Mouse (Mus musculus): ENCODE results near the gene Dctn2. TPM values are rescaled to one million over a fixed set of nuclear protein-coding genes. Genes with fewer than 3 reads are reported as not detected.

Gene Dctn2
- total and polyA plus RNA-seq, 2 experiments from 2014 or later = 154 to 197 TPM

DNA sequence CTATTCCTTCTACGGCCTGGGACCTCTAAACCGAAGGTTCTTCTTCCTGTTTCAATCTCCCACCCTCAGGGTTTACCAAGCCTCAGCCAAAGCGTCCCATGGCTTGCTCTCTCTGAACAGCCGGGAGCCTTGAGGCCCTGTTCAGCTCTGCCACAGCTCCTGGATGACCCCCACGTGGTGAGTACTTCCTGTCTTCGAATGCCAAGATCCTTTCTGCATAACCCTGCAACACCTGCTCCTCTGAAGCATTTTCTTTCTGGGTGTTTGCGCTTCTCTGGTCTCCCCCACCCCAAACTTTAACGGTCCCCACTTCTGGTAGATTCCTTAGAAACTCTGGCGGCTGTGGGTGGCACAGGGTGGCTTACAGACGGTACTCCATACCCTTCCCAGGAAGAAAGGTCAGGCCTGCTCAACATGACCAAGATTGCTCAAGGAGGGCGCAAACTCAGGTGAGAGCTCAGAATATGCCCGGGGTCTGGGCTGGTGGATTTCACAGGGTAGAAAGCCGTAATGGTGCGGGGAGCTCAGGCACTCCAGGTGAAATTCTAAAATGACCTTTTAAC lies 59.4 kb downstream of the Dctn2 start:
- peak overlapping the region; percentile 86 for H3K4me2 ChIP-seq (ENCODE audit: low read depth, low read length)
- peaks cover 12% of the 10 kb centered on the region for H3K4me1 ChIP-seq (ENCODE audit: control insufficient read depth, insufficient read depth)
- ATAC-seq (ENCODE audit: insufficient read depth, low read depth) (no peak), DNase-seq (ENCODE audit: low spot score) (no peak)
- H3K27me3 ChIP-seq (ENCODE audit: control insufficient read depth, insufficient read depth, low read length) = peaks cover 61% of the 10 kb centered on the region
- H3K27ac ChIP-seq (ENCODE audit: low read depth) = peak overlapping the region; percentile 33; the same call in 1 of the 2 replicates
- peak overlapping the region; percentile 44 for H3K9ac ChIP-seq (replicated peaks; ENCODE audit: low read depth, low read length)
- TF ChIP-seq EP300 (IDR thresholded peaks at IDR 0.05; ENCODE audit: low read depth) (no peak), CTCF (IDR thresholded peaks at IDR 0.05; ENCODE audit: low read depth) (no peak)
- H3K9me3 ChIP-seq (replicated peaks; ENCODE audit: control insufficient read depth, low read length) = no peaks in the 10 kb centered on the region
- H3K4me3 ChIP-seq (ENCODE audit: low read depth, low read length) = peak overlapping the region; percentile 57
- no peaks in the 10 kb centered on the region for H3K36me3 ChIP-seq (replicated peaks; ENCODE audit: control insufficient read depth, insufficient read depth, low read length)
- 46% methylated on average over 14 of the region's 14 CpGs for WGBS

GRCm38 (mm10) chr10:127326017-127326801 lies 60.0 kb downstream of the Dctn2 start:
- ATAC-seq (ENCODE audit: insufficient read depth, low read depth) (peak; percentile 41), DNase-seq (ENCODE audit: low spot score) (no peak)
- H3K4me1 ChIP-seq (ENCODE audit: control insufficient read depth, insufficient read depth) = peaks cover 12% of the 10 kb centered on the region
- H3K27ac ChIP-seq (ENCODE audit: low read depth) = peak overlapping the region; percentile 33; the same call in 1 of the 2 replicates
- TF ChIP-seq CTCF (IDR thresholded peaks at IDR 0.05; ENCODE audit: low read depth) = no peak
- peak overlapping the region; percentile 57 for H3K4me3 ChIP-seq (ENCODE audit: low read depth, low read length)
- peak overlapping the region; percentile 86 for H3K4me2 ChIP-seq (ENCODE audit: low read depth, low read length)
- H3K36me3 ChIP-seq (replicated peaks; ENCODE audit: control insufficient read depth, insufficient read depth, low read length) = no peaks in the 10 kb centered on the region
- H3K9ac ChIP-seq (replicated peaks; ENCODE audit: low read depth, low read length) = peak overlapping the region; percentile 44
- H3K27me3 ChIP-seq (ENCODE audit: control insufficient read depth, insufficient read depth, low read length) = peaks cover 66% of the 10 kb centered on the region
- no peaks in the 10 kb centered on the region for H3K9me3 ChIP-seq (replicated peaks; ENCODE audit: control insufficient read depth, low read length)
- 5% methylated on average over 54 of the region's 54 CpGs for WGBS

- ATAC-seq (ENCODE audit: insufficient read depth, low read depth) (no peak), DNase-seq (ENCODE audit: low spot score) (no peak)
- H3K4me3 ChIP-seq (ENCODE audit: low read depth, low read length) = peak overlapping the region; percentile 57
- TF ChIP-seq EP300 (IDR thresholded peaks at IDR 0.05; ENCODE audit: low read depth) (no peak), CTCF (IDR thresholded peaks at IDR 0.05; ENCODE audit: low read depth) (no peak)
- H3K9ac ChIP-seq (replicated peaks; ENCODE audit: low read depth, low read length) = peak overlapping the region; percentile 44; the same call in 1 of the 2 replicates
- peaks cover 12% of the 10 kb centered on the region for H3K4me1 ChIP-seq (ENCODE audit: control insufficient read depth, insufficient read depth)
- 7% methylated on average over 29 of the region's 29 CpGs for WGBS
- peaks cover 66% of the 10 kb centered on the region for H3K27me3 ChIP-seq (ENCODE audit: control insufficient read depth, insufficient read depth, low read length)
- H3K9me3 ChIP-seq (replicated peaks; ENCODE audit: control insufficient read depth, low read length) = no peaks in the 10 kb centered on the region
- no peak overlapping the region for H3K27ac ChIP-seq (ENCODE audit: low read depth)
- H3K4me2 ChIP-seq (ENCODE audit: low read depth, low read length) = peak overlapping the region; percentile 86
- H3K36me3 ChIP-seq (replicated peaks; ENCODE audit: control insufficient read depth, insufficient read depth, low read length) = no peaks in the 10 kb centered on the region
These were observed 60.7 kb downstream of the Dctn2 start for GRCm38 (mm10) chr10:127326828-127327227.

- DNase-seq (ENCODE audit: low spot score) (no peak), ATAC-seq (ENCODE audit: insufficient read depth, low read depth) (no peak)
- H3K36me3 ChIP-seq (replicated peaks; ENCODE audit: control insufficient read depth, insufficient read depth, low read length) = no peaks in the 10 kb centered on the region
- H3K9ac ChIP-seq (replicated peaks; ENCODE audit: low read depth, low read length) = no peak overlapping the region
- H3K27me3 ChIP-seq (ENCODE audit: control insufficient read depth, insufficient read depth, low read length) = peaks cover 66% of the 10 kb centered on the region
- H3K4me2 ChIP-seq (ENCODE audit: low read depth, low read length) = no peak overlapping the region
- peaks cover 12% of the 10 kb centered on the region for H3K4me1 ChIP-seq (ENCODE audit: control insufficient read depth, insufficient read depth)
- H3K9me3 ChIP-seq (replicated peaks; ENCODE audit: control insufficient read depth, low read length) = no peaks in the 10 kb centered on the region
- 46% methylated on average over 18 of the region's 18 CpGs for WGBS
- H3K4me3 ChIP-seq (ENCODE audit: low read depth, low read length) = no peak overlapping the region
- no peak overlapping the region for H3K27ac ChIP-seq (ENCODE audit: low read depth)
- TF ChIP-seq EP300 (IDR thresholded peaks at IDR 0.05; ENCODE audit: low read depth) (no peak), CTCF (IDR thresholded peaks at IDR 0.05; ENCODE audit: low read depth) (no peak)
These were observed 61.4 kb downstream of the Dctn2 start for GRCm38 (mm10) chr10:127327461-127328145.

- peaks cover 53% of the 10 kb centered on the region for H3K27me3 ChIP-seq (ENCODE audit: control insufficient read depth, insufficient read depth, low read length)
These were observed 64.0 kb downstream of the Dctn2 start for GRCm38 (mm10) chr10:127330212-127330611.

More at GRCm38 (mm10) chr10:127330212-127330611, 64.0 kb downstream of the Dctn2 start:
- WGBS = 70% methylated on average over 7 of the region's 7 CpGs
- DNase-seq (ENCODE audit: low spot score) (no peak), ATAC-seq (ENCODE audit: insufficient read depth, low read depth) (no peak)
- no peak overlapping the region for H3K4me2 ChIP-seq (ENCODE audit: low read depth, low read length)
- no peaks in the 10 kb centered on the region for H3K36me3 ChIP-seq (replicated peaks; ENCODE audit: control insufficient read depth, insufficient read depth, low read length)
- no peak for TF ChIP-seq CTCF (IDR thresholded peaks at IDR 0.05; ENCODE audit: low read depth)
- TF ChIP-seq EP300 (IDR thresholded peaks at IDR 0.05; ENCODE audit: low read depth) = no peak
- H3K9me3 ChIP-seq (replicated peaks; ENCODE audit: control insufficient read depth, low read length) = no peaks in the 10 kb centered on the region
- H3K27ac ChIP-seq (ENCODE audit: low read depth) = no peak overlapping the region
- H3K4me3 ChIP-seq (ENCODE audit: low read depth, low read length) = no peak overlapping the region
- H3K9ac ChIP-seq (replicated peaks; ENCODE audit: low read depth, low read length) = no peak overlapping the region
- H3K4me1 ChIP-seq (ENCODE audit: control insufficient read depth, insufficient read depth) = peaks cover 12% of the 10 kb centered on the region

Other genes starting within 250 kb of the Dctn2 start
- gene Tsfm, start 235.5 kb upstream of the Dctn2 start, total RNA-seq (2014; rRNA removed; ENCODE audit: low replicate concordance) = 81.3 and 82.5 TPM in 2 replicates
- gene Tsfm, start 235.5 kb upstream of the Dctn2 start, polyA plus RNA-seq (2015; fragmentation: Nextera tagmentation; extraction: Ambion mirVana) = 94.6 and 96.8 TPM in 2 replicates
- gene Mettl1, start 225.0 kb upstream of the Dctn2 start, total RNA-seq (2014; rRNA removed; ENCODE audit: low replicate concordance) = 9.2 and 16.2 TPM in 2 replicates
- 19.6 and 20.6 TPM in 2 replicates for gene Mettl1, start 225.0 kb upstream of the Dctn2 start, polyA plus RNA-seq (2015; fragmentation: Nextera tagmentation; extraction: Ambion mirVana)
- gene Eef1akmt3, start 224.9 kb upstream of the Dctn2 start, total RNA-seq (2014; rRNA removed; ENCODE audit: low replicate concordance) = not detected in 2 replicates
- 0.04 and 0.18 TPM in 2 replicates for gene Eef1akmt3, start 224.9 kb upstream of the Dctn2 start, polyA plus RNA-seq (2015; fragmentation: Nextera tagmentation; extraction: Ambion mirVana)
- not detected in 2 replicates for gene Cyp27b1, start 218.1 kb upstream of the Dctn2 start, total RNA-seq (2014; rRNA removed; ENCODE audit: low replicate concordance)
- 0.04 and 0.08 TPM in 2 replicates for gene Cyp27b1, start 218.1 kb upstream of the Dctn2 start, polyA plus RNA-seq (2015; fragmentation: Nextera tagmentation; extraction: Ambion mirVana)
- gene March9, start 206.2 kb upstream of the Dctn2 start, total RNA-seq (2014; rRNA removed; ENCODE audit: low replicate concordance) = 0.65 and 1.0 TPM in 2 replicates
- gene March9, start 206.2 kb upstream of the Dctn2 start, polyA plus RNA-seq (2015; fragmentation: Nextera tagmentation; extraction: Ambion mirVana) = 0.14 TPM in 2 replicates
- 457 and 539 TPM in 2 replicates for gene Cdk4, start 202.8 kb upstream of the Dctn2 start, total RNA-seq (2014; rRNA removed; ENCODE audit: low replicate concordance)
- 382 and 392 TPM in 2 replicates for gene Cdk4, start 202.8 kb upstream of the Dctn2 start, polyA plus RNA-seq (2015; fragmentation: Nextera tagmentation; extraction: Ambion mirVana)
- gene Tspan31, start 196.1 kb upstream of the Dctn2 start, total RNA-seq (2014; rRNA removed; ENCODE audit: low replicate concordance) = 104 and 117 TPM in 2 replicates
- gene Tspan31, start 196.1 kb upstream of the Dctn2 start, polyA plus RNA-seq (2015; fragmentation: Nextera tagmentation; extraction: Ambion mirVana) = 73.5 and 79.9 TPM in 2 replicates
- 1.4 and 1.7 TPM in 2 replicates for gene Agap2, start 191.1 kb upstream of the Dctn2 start, total RNA-seq (2014; rRNA removed; ENCODE audit: low replicate concordance)
- 0.15 and 0.29 TPM in 2 replicates for gene Agap2, start 191.1 kb upstream of the Dctn2 start, polyA plus RNA-seq (2015; fragmentation: Nextera tagmentation; extraction: Ambion mirVana)
- 39.8 and 45.2 TPM in 2 replicates for gene Os9, start 145.2 kb upstream of the Dctn2 start, total RNA-seq (2014; rRNA removed; ENCODE audit: low replicate concordance)
- 36.0 and 40.0 TPM in 2 replicates for gene Os9, start 145.2 kb upstream of the Dctn2 start, polyA plus RNA-seq (2015; fragmentation: Nextera tagmentation; extraction: Ambion mirVana)
- gene B4galnt1, start 101.1 kb upstream of the Dctn2 start, total RNA-seq (2014; rRNA removed; ENCODE audit: low replicate concordance) = 2.3 and 7.7 TPM in 2 replicates
- 0.72 and 0.82 TPM in 2 replicates for gene B4galnt1, start 101.1 kb upstream of the Dctn2 start, polyA plus RNA-seq (2015; fragmentation: Nextera tagmentation; extraction: Ambion mirVana)
- 51.0 and 61.2 TPM in 2 replicates for gene Slc26a10, start 85.7 kb upstream of the Dctn2 start, total RNA-seq (2014; rRNA removed; ENCODE audit: low replicate concordance)
- 22.8 and 23.3 TPM in 2 replicates for gene Slc26a10, start 85.7 kb upstream of the Dctn2 start, polyA plus RNA-seq (2015; fragmentation: Nextera tagmentation; extraction: Ambion mirVana)
- gene Arhgef25, start 76.3 kb upstream of the Dctn2 start, total RNA-seq (2014; rRNA removed; ENCODE audit: low replicate concordance) = 20.8 and 44.2 TPM in 2 replicates
- gene Arhgef25, start 76.3 kb upstream of the Dctn2 start, polyA plus RNA-seq (2015; fragmentation: Nextera tagmentation; extraction: Ambion mirVana) = 10.0 and 13.8 TPM in 2 replicates
- gene Dtx3, start 70.6 kb upstream of the Dctn2 start, total RNA-seq (2014; rRNA removed; ENCODE audit: low replicate concordance) = 44.4 and 64.1 TPM in 2 replicates
- 28.8 and 30.0 TPM in 2 replicates for gene Dtx3, start 70.6 kb upstream of the Dctn2 start, polyA plus RNA-seq (2015; fragmentation: Nextera tagmentation; extraction: Ambion mirVana)
- 22.4 and 23.7 TPM in 2 replicates for gene Pip4k2c, start 54.8 kb upstream of the Dctn2 start, total RNA-seq (2014; rRNA removed; ENCODE audit: low replicate concordance)
- 24.7 and 25.0 TPM in 2 replicates for gene Pip4k2c, start 54.8 kb upstream of the Dctn2 start, polyA plus RNA-seq (2015; fragmentation: Nextera tagmentation; extraction: Ambion mirVana)
- gene Kif5a, start 3.0 kb upstream of the Dctn2 start, total RNA-seq (2014; rRNA removed; ENCODE audit: low replicate concordance) = 0.12 and 0.27 TPM in 2 replicates
- 0.11 and 0.23 TPM in 2 replicates for gene Kif5a, start 3.0 kb upstream of the Dctn2 start, polyA plus RNA-seq (2015; fragmentation: Nextera tagmentation; extraction: Ambion mirVana)
- 8.3 and 8.7 TPM in 2 replicates for gene Mbd6, start 22.6 kb downstream of the Dctn2 start, total RNA-seq (2014; rRNA removed; ENCODE audit: low replicate concordance)
- gene Mbd6, start 22.6 kb downstream of the Dctn2 start, polyA plus RNA-seq (2015; fragmentation: Nextera tagmentation; extraction: Ambion mirVana) = 6.5 and 6.9 TPM in 2 replicates
- gene Mars, start 45.4 kb downstream of the Dctn2 start, total RNA-seq (2014; rRNA removed; ENCODE audit: low replicate concordance) = 48.9 and 68.9 TPM in 2 replicates
- 62.4 and 64.6 TPM in 2 replicates for gene Mars, start 45.4 kb downstream of the Dctn2 start, polyA plus RNA-seq (2015; fragmentation: Nextera tagmentation; extraction: Ambion mirVana)
- 0.73 and 0.97 TPM in 2 replicates for gene Arhgap9, start 55.6 kb downstream of the Dctn2 start, total RNA-seq (2014; rRNA removed; ENCODE audit: low replicate concordance)
- gene Arhgap9, start 55.6 kb downstream of the Dctn2 start, polyA plus RNA-seq (2015; fragmentation: Nextera tagmentation; extraction: Ambion mirVana) = 1.4 and 1.8 TPM in 2 replicates
- 1.1 TPM in 1 of 2 replicates, not detected in the other for gene Gli1, start 75.6 kb downstream of the Dctn2 start, total RNA-seq (2014; rRNA removed; ENCODE audit: low replicate concordance)
- gene Gli1, start 75.6 kb downstream of the Dctn2 start, polyA plus RNA-seq (2015; fragmentation: Nextera tagmentation; extraction: Ambion mirVana) = 0.51 and 0.59 TPM in 2 replicates
- gene Inhbe, start 88.0 kb downstream of the Dctn2 start, total RNA-seq (2014; rRNA removed; ENCODE audit: low replicate concordance) = not detected in 2 replicates
- not detected in 2 replicates for gene Inhbe, start 88.0 kb downstream of the Dctn2 start, polyA plus RNA-seq (2015; fragmentation: Nextera tagmentation; extraction: Ambion mirVana)
- gene Inhbc, start 104.1 kb downstream of the Dctn2 start, total RNA-seq (2014; rRNA removed; ENCODE audit: low replicate concordance) = not detected in 2 replicates
- not detected in 2 replicates for gene Inhbc, start 104.1 kb downstream of the Dctn2 start, polyA plus RNA-seq (2015; fragmentation: Nextera tagmentation; extraction: Ambion mirVana)
- gene R3hdm2, start 114.0 kb downstream of the Dctn2 start, total RNA-seq (2014; rRNA removed; ENCODE audit: low replicate concordance) = 35.4 and 42.8 TPM in 2 replicates
- gene R3hdm2, start 114.0 kb downstream of the Dctn2 start, polyA plus RNA-seq (2015; fragmentation: Nextera tagmentation; extraction: Ambion mirVana) = 31.5 and 32.1 TPM in 2 replicates
- 0.08 TPM in 1 of 2 replicates, not detected in the other for gene Stac3, start 235.3 kb downstream of the Dctn2 start, total RNA-seq (2014; rRNA removed; ENCODE audit: low replicate concordance)
- 0.30 TPM in 1 of 2 replicates, not detected in the other for gene Stac3, start 235.3 kb downstream of the Dctn2 start, polyA plus RNA-seq (2015; fragmentation: Nextera tagmentation; extraction: Ambion mirVana)
- 43.8 and 68.3 TPM in 2 replicates for gene Ndufa4l2, start 248.6 kb downstream of the Dctn2 start, total RNA-seq (2014; rRNA removed; ENCODE audit: low replicate concordance)
- gene Ndufa4l2, start 248.6 kb downstream of the Dctn2 start, polyA plus RNA-seq (2015; fragmentation: Nextera tagmentation; extraction: Ambion mirVana) = 46.4 and 47.6 TPM in 2 replicates

All from heart, postnatal 0 days (tissue).